Mouse (Mus musculus) erythroid progenitor cell, adult 5-6 weeks (primary cell): ENCODE data around the gene Scarb1. TPM values are rescaled to one million over a fixed set of nuclear protein-coding genes. Genes with fewer than 3 reads are reported as not detected.

Source experiments
- ATAC-seq: replicated peaks from 2 replicates; pipeline ENCODE4 v1.8.0; 2016; ENCODE audit warnings: moderate number of reproducible peaks, mild to moderate bottlenecking, moderate TSS enrichment, inconsistent platforms; ENCODE audit not compliant: poor library complexity, low FRiP score, severe bottlenecking
- total RNA-seq, 2 experiments: library from RNA; stranded (forward) in 1 of 2; stranded (reverse) in 1 of 2; fragments of 150-400 nt in 1 of 2; fragments of 186-747, 209-891 nt in 1 of 2; gene quantifications; 2 replicates each; pipeline versions ENCODE4 v1.2.3 to v1.2.4; 2015 to 2017; ENCODE audit warnings: low replicate concordance in 2 of 2

Scarb1 gene
- total RNA-seq, 2 experiments from 2014 or later: 39.0 to 44.2 TPM

DNA sequence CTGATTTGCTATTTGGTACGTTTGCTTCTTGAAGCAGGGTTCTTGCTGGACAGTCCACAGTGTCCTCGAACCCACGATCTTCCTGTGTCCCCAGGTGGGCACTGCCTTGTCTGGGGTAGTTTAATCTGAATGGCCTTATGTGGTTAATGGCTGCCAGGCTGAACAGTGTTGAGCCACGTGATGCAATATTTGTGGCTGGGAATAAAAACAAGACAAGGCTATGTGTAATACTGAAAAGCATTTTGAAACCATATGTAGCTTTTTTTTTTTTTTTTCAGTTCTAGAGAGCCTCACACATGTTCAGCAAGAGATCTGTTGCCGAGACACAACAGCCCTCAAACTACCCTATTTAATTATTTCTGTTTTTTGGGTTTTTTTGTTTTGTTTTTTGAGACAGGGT, 27.3 kb upstream of the Scarb1 start:
- ATAC-seq: no peak

DNA sequence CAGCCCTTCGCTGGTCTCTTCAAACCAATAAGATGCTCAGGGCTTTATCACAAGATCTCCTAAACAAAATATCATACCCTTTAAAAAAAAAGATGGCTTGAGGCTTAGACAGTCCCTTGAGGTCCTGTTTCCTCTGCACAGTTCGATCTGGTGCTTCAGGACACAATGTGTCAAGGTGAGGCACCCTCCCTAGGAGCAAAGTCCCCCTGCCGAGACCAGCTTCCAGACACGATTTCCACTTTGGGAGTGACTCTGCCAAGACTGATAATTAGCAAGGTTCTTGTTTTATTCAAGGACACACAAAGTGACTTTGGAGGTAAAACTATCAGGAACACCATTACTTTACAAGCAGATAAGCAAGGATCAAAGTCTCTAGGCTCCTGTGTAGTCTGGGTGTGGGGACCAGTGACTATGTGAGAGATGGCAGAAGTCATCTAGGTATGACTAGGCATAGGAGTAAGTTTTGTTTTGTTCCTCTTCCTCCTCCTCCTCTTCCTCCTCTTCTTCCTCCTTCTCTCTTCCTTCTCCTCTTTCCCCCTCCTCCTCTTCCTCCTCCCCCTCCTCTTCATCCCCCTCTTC, 24.0 kb upstream of the Scarb1 start:
- ATAC-seq: no peak

GRCm38 (mm10) chr5:125363894-125364293, 23.0 kb upstream of the Scarb1 start:
- no peak for ATAC-seq

GRCm38 (mm10) chr5:125360981-125361510, 20.2 kb upstream of the Scarb1 start:
- ATAC-seq: no peak

DNA sequence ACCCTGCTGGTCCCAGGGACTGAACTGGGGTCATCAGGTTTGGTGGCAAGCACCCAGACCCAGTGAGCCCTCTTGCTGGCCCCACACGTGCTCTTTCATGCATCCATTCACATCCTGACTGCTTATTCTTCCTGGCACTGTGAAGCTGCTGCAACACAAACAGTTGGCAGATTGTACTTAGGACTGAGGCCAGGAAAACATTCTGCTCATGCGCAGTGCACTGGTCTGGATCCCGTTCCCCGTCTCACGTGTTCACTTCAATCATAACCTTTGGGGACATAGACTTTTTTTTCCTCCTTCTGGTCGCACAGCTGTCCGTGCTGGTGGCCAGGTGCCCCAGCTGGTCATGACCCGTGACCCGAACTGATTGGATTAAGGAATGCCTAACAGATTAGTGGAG, 19.7 kb upstream of the Scarb1 start:
- ATAC-seq: no peak

DNA sequence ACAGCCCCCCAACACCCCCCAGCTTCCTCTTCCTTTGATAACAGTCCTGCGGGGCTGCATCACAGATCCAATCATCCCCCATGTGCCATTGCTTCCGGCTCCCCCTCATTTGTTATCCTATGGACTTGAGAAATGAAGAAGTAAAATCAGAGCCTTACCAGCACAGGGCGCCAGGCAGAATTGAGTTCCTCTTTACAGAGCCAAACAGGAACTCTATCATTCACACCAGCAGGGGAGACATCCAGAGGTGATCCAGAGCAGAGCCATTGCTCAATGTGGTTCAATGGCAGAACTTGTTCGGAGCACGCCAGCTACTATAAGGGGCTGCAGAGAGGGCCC, 17.3 kb upstream of the Scarb1 start:
- ATAC-seq: no peak

GRCm38 (mm10) chr5:125357543-125358269, 16.8 kb upstream of the Scarb1 start:
- no peak for ATAC-seq

- ATAC-seq: no peak
These were observed 14.8 kb upstream of the Scarb1 start for GRCm38 (mm10) chr5:125355650-125356049.

DNA sequence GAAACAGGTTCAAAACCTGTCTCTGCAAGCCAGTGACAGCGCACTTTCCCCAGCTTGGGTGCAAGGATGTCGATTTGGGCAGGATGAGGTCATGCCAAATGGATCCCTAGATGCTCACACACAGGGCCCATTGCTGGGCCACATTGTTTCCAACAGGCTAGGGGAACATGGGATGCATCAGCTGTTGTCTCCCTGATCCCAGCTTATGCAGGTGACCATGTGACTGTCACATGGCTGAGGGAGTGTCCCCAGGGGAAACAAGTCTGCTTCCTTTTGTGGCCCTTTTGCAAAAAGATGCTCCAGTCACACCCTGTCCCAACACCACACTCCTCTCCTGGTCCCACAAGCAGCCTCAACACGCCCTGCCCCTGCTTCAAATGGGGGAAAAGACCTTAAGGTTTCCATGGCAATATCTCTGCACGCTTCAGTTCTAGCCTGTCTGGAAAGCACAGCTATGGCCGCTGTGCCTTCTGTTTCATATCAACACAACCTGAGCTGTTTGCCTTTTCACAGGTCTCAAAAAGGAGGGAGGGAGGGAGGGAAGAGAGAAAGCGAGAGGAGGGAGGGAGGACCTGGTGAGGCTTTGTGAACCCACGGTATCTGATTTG, 14.1 kb upstream of the Scarb1 start:
- ATAC-seq: no peak

GRCm38 (mm10) chr5:125352781-125353294, 11.9 kb upstream of the Scarb1 start:
- ATAC-seq: no peak

DNA sequence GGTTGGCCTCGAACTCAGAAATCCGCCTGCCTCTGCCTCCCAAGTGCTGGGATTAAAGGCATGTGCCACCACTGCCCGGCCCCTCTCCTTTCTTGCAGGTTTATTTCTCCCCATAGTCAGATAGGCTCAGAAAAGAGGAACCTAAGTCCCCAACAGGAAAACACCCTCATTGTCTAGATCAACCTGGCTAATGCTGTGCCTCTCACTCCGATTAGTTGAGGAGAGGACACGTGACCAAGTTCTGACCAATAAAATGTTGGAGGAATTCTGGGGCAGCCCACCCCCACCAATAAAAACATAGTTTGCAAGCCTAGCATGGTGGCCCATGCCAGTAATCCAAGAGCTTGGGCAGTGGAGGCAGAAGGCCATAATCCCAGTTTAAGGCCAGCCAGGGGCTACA, 11.0 kb upstream of the Scarb1 start:
- ATAC-seq: no peak

GRCm38 (mm10) chr5:125351057-125351456, 10.2 kb upstream of the Scarb1 start:
- ATAC-seq: no peak

DNA sequence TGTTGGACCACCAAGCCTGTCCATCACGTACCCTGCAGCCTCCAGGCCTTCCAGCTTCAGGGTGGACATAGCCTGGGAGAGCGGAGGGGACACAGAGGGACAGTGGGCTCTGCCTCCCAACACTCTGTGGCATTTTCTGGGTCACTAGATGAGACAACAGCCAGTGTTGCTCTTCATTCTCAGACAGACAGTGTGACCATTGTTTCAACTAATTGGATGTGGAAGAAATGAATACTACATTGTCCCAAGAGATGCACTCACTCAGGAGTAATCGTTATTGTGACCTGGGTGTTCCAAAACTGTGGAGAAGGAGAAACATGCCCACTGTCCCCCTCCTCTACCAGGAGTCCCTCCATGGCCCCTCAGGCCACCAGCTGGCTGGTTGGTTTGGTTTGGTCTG, 8.5 kb upstream of the Scarb1 start:
- no peak for ATAC-seq

- peak; percentile 76 for ATAC-seq
These were observed 7.6 kb upstream of the Scarb1 start for GRCm38 (mm10) chr5:125348487-125348886.

DNA sequence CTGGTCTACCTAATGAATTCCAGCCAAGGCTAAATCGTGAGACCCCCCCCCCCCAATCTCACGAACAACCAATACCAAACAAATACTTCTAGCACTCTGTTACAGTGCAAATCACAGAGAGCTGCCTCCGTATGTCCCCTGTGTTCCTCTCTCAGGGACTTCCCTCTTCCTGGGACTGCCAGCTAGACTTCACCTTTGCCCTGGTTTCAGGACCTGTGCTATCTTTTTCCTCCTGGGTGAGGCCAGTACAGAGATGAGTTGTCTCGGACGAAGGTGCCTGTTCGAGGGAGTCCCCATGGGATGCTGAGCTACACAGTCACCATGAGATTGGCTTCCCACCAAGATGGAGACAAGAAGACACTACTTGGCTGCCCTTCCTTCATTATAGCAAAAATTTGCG, 7.2 kb upstream of the Scarb1 start:
- no peak for ATAC-seq

DNA sequence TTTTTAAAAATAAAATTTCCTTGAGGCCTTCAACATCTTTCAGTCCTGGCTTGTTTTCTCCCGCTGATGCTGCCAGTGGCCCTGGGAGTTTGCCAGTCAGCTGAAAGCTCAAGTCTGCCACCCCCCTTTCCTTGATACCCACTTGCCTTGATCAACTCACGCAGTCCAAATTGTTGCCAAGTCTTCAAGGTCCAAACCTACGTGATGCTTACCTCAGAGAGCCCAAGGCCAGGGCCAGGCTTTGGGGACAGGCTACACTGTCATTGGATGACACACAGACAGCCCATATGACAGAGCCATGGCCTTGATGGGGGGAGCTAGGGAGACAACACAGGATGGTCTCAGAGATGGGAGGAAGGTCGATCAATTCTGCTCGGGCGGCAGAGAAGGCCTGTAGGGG, 3.4 kb upstream of the Scarb1 start:
- no peak for ATAC-seq

DNA sequence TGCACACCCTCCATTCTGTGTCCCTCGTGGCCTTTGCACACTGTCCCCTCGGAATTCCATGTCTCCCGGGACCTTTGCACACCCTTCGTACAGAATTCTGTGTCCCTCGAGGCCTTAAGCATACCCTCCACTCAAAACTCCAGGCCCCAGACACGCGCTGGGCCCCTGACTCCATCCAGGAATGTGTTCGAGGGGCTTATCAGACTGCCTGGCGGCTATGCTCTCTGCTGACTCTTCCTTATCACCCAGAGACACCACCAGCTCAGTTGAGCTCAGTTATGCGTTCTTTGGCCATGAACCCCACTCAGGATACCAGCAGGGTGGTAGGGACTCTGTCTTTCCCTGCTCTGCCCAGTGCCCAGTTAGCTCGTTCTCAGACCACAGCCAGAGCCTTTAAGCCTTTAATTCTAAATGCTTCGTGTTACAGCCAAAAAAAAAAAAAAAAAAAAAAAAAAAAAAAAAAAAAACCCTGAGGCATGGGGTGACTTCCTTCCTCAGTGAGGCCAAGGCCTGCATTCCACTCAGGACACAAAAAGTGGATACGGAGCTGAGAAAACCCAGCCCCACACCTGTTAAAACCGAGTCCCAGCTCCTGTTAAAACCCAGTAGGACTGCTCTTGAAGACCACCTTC, 681 bp upstream of the Scarb1 start:
- ATAC-seq: peak; percentile 75

DNA sequence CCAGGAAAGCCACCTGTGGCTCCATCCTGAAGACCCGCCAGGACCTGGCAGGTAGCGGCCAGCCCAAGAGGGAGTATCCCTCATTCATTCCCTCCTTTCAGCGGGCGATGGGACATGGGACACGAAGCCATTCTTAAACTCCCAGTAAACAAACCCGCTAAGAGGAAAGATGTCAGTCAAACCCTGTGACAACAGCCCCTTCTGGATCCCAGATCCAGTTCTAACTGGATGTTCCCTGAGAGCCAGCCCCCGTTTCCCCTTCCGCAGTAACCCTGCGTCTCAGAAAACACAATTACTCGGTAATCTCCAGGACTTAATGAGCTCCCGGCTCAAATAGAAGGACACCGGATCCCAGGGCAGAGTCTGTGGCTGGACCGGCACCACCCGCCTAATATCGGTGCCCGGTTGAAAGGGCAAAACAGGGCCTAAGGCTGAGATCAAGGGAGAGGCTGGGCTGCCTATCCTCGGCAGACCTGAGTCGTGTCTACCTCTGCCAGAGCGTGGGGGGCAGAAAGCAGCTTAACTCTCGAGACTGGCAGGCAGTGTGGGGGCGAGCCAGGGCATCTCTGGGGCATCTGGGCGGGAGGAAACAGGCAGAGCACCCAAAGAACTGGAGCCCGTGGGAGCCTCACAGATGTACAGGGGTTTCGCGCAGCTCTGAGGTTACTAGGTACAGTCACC, 903 bp downstream of the Scarb1 start:
- peak; percentile 40 for ATAC-seq

- ATAC-seq: no peak
These were observed 1.7 kb downstream of the Scarb1 start for GRCm38 (mm10) chr5:125339108-125339751.

- no peak for ATAC-seq
These were observed 3.4 kb downstream of the Scarb1 start for GRCm38 (mm10) chr5:125337526-125337925.
